Mouse (Mus musculus): ENCODE measurements around the gene Mast4.

DNA sequence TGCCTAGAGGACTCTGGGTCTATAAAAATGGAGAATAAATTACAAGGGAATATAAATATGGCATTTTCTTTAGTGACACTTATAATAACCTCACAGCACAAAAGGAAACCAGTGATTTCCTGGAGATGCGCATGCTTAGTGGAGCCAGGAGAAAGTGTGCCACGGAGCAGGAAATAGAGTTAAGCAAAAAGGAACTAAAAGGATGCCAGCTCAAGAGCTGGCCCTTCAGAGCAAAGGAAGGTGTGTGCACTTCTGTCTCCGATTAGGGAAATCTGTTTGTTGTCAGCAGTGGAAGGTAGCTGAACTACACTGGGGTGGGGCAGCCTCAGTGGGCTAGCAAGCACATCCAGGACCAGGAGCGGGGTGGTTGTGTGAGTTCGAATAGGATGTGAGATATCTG, 634.1 kb downstream of the Mast4 start:
- TF ChIP-seq MAFK (IDR thresholded peaks at IDR 0.05; ENCODE audit: insufficient replicate concordance, low read length) (no peak), MAX (IDR thresholded peaks at IDR 0.05; ENCODE audit: low read length) (no peak), CTCF (conservative IDR thresholded peaks at IDR 0.05 in 1 of 2, IDR thresholded peaks at IDR 0.05 in 1 of 2; ENCODE audit: low read depth in 2 of 2, low read length in 2 of 2) (no peak), MYC (IDR thresholded peaks at IDR 0.05; ENCODE audit: low read depth, low read length) (no peak), POLR2A (IDR thresholded peaks at IDR 0.05; ENCODE audit: low read depth, low read length) (0 out of 2 replicates have a peak, but pooled peaks have one; percentile 13), USF2 (conservative IDR thresholded peaks at IDR 0.05; ENCODE audit: low read depth, low read length) (no peak), HCFC1 (IDR thresholded peaks at IDR 0.05; ENCODE audit: low read depth, low read length) (no peak), USF1 (IDR thresholded peaks at IDR 0.05; ENCODE audit: low read depth, low read length) (no peak), EP300 (IDR thresholded peaks at IDR 0.05; ENCODE audit: low read length) (no peak), BHLHE40 (IDR thresholded peaks at IDR 0.05; ENCODE audit: low read depth, low read length) (no peak)

Data from CH12.LX (cell line).